Mouse (Mus musculus): ENCODE measurements at regions not wholly inside any gene's neighbourhood (a gene's known extent, or its start where the extent isn't known, plus 50 kb on each side); places are given as distances from the start of the nearest gene placed in this dataset.

DNA sequence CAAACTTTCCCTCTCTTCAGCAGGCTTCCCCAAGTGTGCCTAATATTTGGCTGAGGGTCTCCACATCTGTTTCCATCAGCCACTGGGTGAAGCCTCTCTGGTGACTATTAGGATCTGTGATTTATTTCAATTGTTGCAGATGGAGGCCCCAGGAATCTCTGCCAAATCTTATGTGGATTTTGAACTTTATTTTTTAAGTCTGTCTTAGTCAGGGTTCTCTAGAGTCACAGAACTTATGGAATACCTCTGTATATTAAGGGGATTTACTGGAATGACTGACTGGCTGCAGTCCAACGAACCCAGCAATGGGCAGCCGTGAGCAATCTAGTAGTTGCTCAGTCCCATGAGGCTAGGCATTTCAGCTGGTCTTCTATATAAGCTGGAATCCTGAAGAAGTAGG, 59.0 kb upstream of the Npas2 start:
- TF ChIP-seq POLR2A (IDR thresholded peaks at IDR 0.05; ENCODE audit: borderline replicate concordance, low read depth, low read length) (no peak), CTCF (IDR thresholded peaks at IDR 0.05; ENCODE audit: low read depth, low read length) (no peak)

Measured in bone marrow macrophage, adult 2 months (primary cell).